Mouse (Mus musculus) layer of hippocampus, adult 9-10 months (tissue): Measurements from ENCODE around the gene Prss27.
"Not testable (repeated sequence)": the region's sequence is repeated elsewhere in the genome, so short reads cannot be mapped to it uniquely, and the experiment has no call there.

Source experiments
- DNase-seq: peaks from one replicate; pipeline ENCODE4 v3.0.0; 2022; ENCODE audit warnings: low spot score

The Prss27 gene

DNA sequence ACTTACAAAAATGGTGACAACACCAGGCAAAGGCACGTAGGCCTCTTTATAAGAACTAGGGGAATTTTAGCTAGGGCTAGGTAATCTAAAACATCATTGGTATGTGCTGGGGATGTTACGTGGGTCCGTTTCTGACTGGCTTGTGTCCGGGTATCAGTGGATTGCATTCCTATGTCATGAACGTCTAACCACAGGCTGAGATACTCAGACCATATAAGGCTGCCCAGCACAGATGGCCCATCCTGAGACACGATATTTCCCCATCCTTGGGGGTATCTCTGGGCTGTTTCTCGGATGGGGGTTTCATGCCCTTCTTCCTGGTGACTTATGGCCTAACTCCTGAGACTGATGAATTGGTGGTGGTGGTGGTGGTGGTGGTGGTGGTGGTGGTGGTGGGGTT is 2.9 kb upstream of the Prss27 start:
- no peak for DNase-seq

GRCm38 (mm10) chr17:24036954-24037353 is 990 bp upstream of the Prss27 start:
- no peak for DNase-seq

DNA sequence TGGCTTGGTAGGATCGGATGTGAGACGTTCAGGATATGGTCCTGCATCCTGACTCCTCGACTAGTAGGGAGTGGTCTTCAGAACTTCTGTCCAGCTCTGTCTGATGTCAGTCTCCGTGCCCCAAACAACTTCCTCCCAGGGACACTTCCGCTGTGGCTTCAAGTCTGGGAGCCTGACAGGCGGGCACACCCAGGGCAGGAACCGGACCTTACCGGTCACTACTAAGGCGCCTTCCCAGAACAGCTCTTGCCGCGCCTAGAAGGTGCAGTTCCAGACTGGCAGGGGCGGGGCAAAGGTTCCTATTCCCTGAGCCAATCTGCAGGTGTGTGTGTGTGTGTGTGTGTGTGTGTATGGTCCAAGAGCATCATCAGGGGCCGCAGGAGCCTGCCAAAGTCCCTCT is 584 bp upstream of the Prss27 start:
- no peak for DNase-seq

DNA sequence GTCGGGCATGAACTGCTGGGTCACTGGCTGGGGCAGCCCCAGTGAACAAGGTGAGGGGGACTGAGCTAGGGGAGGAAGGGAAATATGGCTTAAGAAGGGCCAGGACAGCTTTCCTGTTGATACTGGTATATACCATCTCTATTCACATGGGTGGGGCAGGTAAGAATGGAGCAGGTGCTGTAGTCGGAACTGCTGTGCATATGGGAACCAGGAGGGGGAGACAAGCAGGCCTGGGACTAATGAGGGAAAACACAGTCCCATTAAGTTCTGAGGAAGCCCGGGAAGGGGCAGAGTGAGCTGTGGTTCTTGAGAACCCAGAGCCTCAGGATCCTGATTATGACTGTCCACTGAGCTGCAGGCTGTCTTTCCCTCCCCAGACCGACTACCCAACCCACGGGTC is 6.5 kb downstream of the Prss27 start:
- DNase-seq: no peak

DNA sequence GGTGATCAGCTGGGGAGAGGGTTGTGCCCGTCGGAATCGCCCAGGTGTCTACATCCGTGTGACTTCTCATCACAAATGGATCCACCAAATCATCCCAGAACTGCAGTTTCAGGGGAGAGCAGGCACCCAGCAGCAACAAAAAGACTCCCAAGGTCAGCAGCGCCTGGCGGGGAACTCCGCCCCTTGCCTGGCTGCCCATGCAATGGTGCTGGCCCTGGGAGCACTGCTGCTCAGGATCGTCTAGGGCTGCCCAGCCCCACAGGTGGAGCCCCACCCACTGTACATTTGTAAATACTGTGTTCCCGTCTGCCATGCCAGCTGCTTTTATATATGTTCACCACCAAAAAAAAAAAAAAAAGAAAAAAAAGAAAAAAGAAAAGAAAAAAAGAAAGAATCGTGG is 7.7 kb downstream of the Prss27 start:
- no peak for DNase-seq

GRCm38 (mm10) chr17:24046026-24046425 is 8.1 kb downstream of the Prss27 start:
- no peak for DNase-seq

GRCm38 (mm10) chr17:24048053-24048452 is 10.1 kb downstream of the Prss27 start:
- DNase-seq: no peak

DNA sequence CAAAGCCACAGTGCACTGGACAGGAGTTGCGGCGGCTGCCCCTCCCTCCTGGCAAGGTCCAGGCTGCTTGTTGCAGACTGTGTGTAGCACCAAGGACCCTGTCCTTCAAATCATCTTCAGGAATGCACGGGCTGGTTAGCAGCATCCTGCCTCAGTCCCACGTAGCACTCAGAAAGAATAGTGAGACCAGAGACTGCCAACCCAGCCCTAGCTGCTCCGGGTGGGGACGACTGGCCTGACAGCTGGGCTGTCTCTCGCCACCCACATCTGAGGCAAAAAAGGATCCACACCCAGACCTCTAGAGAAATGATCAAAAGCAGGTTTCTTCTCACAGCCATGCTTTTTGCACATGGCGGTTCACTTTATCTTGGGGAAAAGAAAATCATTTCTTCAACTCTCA is 11.1 kb downstream of the Prss27 start:
- no peak for DNase-seq

- no peak for DNase-seq
Measured at GRCm38 (mm10) chr17:24056636-24057625, 19.0 kb downstream of the Prss27 start.

- DNase-seq: no peak
Measured at GRCm38 (mm10) chr17:24057730-24058245, 19.8 kb downstream of the Prss27 start.

GRCm38 (mm10) chr17:24062459-24063155 is 24.7 kb downstream of the Prss27 start:
- no peak for DNase-seq

GRCm38 (mm10) chr17:24068271-24068670 is 30.3 kb downstream of the Prss27 start:
- no peak for DNase-seq

- DNase-seq: no peak
Measured at GRCm38 (mm10) chr17:24069531-24069930, 31.6 kb downstream of the Prss27 start.

- DNase-seq: peak; percentile 95
Measured at GRCm38 (mm10) chr17:24072919-24073696, 35.2 kb downstream of the Prss27 start, which contains the start of gene Kctd5. Kctd5 (minus strand) TSS chr17:24073485.

DNA sequence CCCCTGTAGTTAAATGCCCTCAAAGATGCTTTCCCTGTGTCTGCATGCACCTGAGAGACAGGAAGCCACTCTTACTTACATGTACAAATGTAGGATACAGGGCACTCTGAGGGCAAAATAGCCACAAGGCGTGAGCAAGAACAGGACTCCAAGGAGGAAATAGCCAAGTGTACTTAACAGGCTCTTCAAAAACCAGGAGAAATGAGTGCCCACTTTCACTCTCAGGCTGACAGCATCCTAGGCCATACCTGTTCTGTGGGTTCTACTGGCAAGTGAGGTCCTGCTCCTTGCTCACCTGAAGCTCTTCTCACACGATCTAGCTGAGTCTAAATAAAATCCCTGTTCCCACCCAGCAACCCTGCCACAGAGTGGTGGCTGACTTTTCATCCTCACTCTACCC is 39.2 kb downstream of the Prss27 start:
- DNase-seq: no peak

DNA sequence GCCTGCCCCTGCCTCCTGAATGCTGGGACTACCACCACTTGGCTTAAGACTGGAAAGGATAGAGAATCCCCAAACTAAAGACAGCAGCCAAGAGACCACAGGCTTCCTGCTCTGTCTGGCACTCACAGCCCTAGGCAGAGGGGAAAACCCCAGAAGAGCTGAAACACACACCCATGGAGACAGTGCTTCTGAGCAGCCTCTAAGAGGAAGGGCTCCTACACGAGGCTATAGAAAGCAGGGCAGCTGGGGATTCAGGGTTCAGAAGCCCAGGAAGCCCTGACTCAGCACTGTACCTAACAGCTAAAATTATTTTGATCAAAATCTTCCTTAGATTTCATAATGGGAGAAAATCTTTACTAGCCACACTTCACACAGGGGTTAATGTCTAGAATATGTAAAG is 46.6 kb downstream of the Prss27 start:
- no peak for DNase-seq

GRCm38 (mm10) chr17:24086399-24086798 is 48.5 kb downstream of the Prss27 start:
- DNase-seq: not testable (repeated sequence)

DNA sequence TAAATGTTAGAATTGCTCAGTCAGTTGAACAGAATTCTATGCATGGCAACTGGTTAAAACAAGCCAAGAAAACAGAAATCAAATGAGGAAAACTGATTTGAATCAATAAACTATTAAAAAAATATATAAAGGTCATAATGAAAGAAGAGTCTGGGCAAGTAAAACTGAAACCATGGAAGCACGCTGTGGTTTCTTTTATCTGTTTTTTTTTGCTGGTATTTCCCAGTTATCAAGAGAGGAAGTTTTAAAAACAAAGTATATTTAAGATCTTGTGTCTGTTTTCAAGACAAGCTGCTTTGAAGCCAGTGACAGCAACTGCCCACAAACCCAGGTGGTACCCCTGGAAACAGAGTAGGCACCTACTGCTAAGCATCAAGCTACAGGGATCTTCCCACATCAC is 52.6 kb downstream of the Prss27 start:
- DNase-seq: no peak
